Mouse (Mus musculus) embryonic facial prominence, embryonic 12.5 days (tissue): ENCODE data around the gene Atp1b3. TPM values are rescaled to one million over a fixed set of nuclear protein-coding genes. Genes with fewer than 3 reads are reported as not detected.
"Not testable (repeated sequence)": the region's sequence is repeated elsewhere in the genome, so short reads cannot be mapped to it uniquely, and the experiment has no call there.

Source experiments
- ATAC-seq: fragments of 200-750 bp; cut with Nextera tagmentation; 2 replicates; pipeline ENCODE4 v1.8.0; 2017; ENCODE audit not compliant: insufficient number of reproducible peaks, insufficient read depth, low FRiP score, low TSS enrichment
- H3K27ac ChIP-seq: fragments of 300-500 bp; sonication (generic); 2 replicates; pipeline ENCODE4 v1.5.1; 2016; ENCODE audit warnings: mild to moderate bottlenecking
- H3K27me3 ChIP-seq: fragments of 300-500 bp; sonication (generic); 2 replicates; pipeline ENCODE4 v1.6.1; 2016; ENCODE audit warnings: mild to moderate bottlenecking, moderate library complexity
- H3K36me3 ChIP-seq: fragments of 300-500 bp; sonication (generic); 2 replicates; pipeline ENCODE4 v1.6.1; 2016; ENCODE audit warnings: mild to moderate bottlenecking
- H3K4me1 ChIP-seq: fragments of 300-500 bp; sonication (generic); 2 replicates; pipeline ENCODE4 v1.6.1; 2016
- H3K4me2 ChIP-seq: fragments of 300-500 bp; sonication (generic); replicated peaks from 2 replicates; pipeline ENCODE4 v1.6.1; 2016; ENCODE audit warnings: mild to moderate bottlenecking, moderate library complexity
- H3K4me3 ChIP-seq: fragments of 300-500 bp; sonication (generic); 2 replicates; pipeline ENCODE4 v1.5.1; 2016; ENCODE audit warnings: mild to moderate bottlenecking
- H3K9ac ChIP-seq: fragments of 300-500 bp; sonication (generic); 2 replicates; pipeline ENCODE4 v1.6.1; 2016; ENCODE audit warnings: mild to moderate bottlenecking, moderate library complexity
- H3K9me3 ChIP-seq: fragments of 300-500 bp; sonication (generic); 2 replicates; pipeline ENCODE4 v1.6.1; 2016; ENCODE audit warnings: mild to moderate bottlenecking, moderate library complexity
- WGBS: fragments of 180-500 bp; shearing (Covaris S2); methylation state at CpG from one replicate; pipeline ENCODE4 v1.1.7; 2016; 5-methylcytosine and 5-hydroxymethylcytosine counted together
- polyA plus RNA-seq: library from polyadenylated mRNA; unstranded; fragments of >200 nt; fragmentation: Nextera tagmentation; extraction: Ambion mirVana; gene quantifications from 2 replicates; pipeline ENCODE4 v1.2.1, GENCODE M21; 2016

Atp1b3 gene
- polyA plus RNA-seq, 1 experiment from 2014 or later: 136 TPM

DNA sequence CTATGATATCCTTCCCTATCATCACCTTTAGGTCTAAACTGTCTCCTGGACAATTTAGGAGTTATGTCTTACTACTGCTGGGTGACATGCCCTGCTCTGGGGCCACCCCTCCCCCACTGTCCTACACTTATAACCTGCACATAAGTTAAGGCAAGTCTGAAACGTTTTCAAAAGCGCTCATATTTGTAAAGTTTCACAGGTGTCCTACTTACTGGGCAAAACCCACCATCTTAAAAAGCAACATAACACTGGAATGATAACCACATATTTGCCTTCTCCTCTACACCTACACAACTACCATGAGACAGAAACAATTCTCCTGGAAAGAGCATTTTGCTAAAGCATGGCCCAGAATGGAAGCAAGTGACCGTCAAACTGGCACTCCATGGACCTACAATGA lies 4.2 kb downstream of the Atp1b3 start:
- H3K4me3 ChIP-seq: no peak overlapping the region
- peaks cover 19% of the 10 kb centered on the region for H3K4me1 ChIP-seq
- H3K9me3 ChIP-seq: no peaks in the 10 kb centered on the region
- H3K27ac ChIP-seq: no peak overlapping the region
- no peaks in the 10 kb centered on the region for H3K27me3 ChIP-seq
- WGBS: 89% methylated on average over 3 of the region's 3 CpGs
- H3K36me3 ChIP-seq: no peaks in the 10 kb centered on the region
- H3K4me2 ChIP-seq: no peak overlapping the region
- ATAC-seq: no peak
- no peak overlapping the region for H3K9ac ChIP-seq

DNA sequence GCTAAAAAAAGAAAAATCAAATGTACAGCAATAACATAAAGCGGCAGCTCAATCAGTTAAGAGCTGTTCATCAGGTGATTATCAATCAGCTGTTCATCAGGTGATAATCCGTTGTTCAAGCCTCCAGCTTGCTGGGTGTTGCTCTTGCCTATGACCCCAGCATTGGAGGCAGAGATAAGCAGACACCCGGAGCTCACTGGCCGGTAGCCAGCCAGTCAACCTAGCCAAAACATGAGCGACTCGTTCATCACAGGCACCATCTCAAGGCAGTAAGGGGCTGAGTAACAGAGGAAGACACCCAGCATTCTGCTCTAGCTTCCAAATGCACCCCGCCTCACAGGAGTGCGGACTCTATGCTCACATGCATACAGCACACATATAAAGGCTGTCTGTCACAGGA lies 10.4 kb downstream of the Atp1b3 start:
- 78% methylated on average over 8 of the region's 8 CpGs for WGBS
- no peak overlapping the region for H3K4me2 ChIP-seq
- no peaks in the 10 kb centered on the region for H3K4me1 ChIP-seq
- H3K27me3 ChIP-seq: no peaks in the 10 kb centered on the region
- no peak overlapping the region for H3K4me3 ChIP-seq
- ATAC-seq: no peak
- no peak overlapping the region for H3K9ac ChIP-seq
- no peak overlapping the region for H3K27ac ChIP-seq
- H3K36me3 ChIP-seq: peaks cover 6% of the 10 kb centered on the region; the same call in 1 of the 2 replicates
- H3K9me3 ChIP-seq: no peaks in the 10 kb centered on the region

DNA sequence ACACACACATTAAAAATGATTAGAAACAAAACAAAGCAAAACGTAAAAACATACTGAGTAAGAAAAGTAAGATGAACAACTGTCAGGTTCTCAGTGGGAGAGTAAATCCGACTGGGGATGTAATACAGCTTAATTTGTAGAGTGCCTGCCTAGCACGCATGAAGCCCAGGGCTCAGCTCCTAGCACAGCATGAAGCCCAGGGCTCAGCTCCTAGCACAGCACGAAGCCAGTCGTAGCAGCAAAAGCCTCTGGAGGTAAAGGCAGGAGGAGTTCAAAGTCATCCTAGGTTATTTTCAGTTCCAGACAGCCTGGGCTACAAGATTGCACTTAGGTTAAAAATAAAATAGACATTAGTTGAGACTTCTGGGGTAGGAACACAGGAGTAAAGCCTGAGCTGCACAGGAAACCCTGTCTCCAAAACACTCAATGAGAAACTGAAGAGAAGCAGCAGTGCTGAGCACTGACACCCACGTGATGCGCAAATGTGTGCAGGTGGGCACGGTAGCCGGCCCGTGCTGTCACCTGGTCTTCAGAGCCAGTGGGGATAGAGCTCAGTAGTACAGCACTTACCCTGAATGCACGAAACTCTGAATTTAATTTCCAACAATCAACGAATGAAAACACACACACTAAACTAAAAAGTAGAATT lies 11.0 kb downstream of the Atp1b3 start:
- peaks cover 6% of the 10 kb centered on the region; the same call in 1 of the 2 replicates for H3K36me3 ChIP-seq
- no peak overlapping the region for H3K4me2 ChIP-seq
- 83% methylated on average over 12 of the region's 12 CpGs for WGBS
- H3K4me1 ChIP-seq: no peaks in the 10 kb centered on the region
- H3K27me3 ChIP-seq: no peaks in the 10 kb centered on the region
- no peak for ATAC-seq
- no peaks in the 10 kb centered on the region for H3K9me3 ChIP-seq
- no peak overlapping the region for H3K9ac ChIP-seq
- H3K27ac ChIP-seq: no peak overlapping the region
- H3K4me3 ChIP-seq: no peak overlapping the region

DNA sequence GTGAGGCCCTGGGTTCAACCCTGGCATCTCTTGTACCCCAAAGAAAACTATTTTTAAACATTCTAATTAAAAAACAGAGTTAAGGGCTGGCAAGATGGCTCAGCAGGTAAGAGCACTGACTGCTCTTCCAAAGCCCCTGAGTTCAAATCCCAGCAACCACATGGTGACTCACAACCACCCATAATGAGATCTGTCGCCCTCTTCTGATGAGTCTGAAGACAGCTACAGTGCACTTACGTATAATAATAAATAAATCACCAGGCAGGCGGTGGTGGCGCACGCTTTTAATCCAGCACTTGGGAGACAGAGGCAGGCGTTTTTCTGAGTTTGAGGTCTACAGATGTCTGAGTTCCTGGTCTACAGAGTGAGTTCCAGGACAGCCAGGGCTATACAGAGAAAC lies 12.5 kb downstream of the Atp1b3 start:
- H3K9me3 ChIP-seq, H3K27me3 ChIP-seq, ATAC-seq, H3K9ac ChIP-seq, H3K27ac ChIP-seq, H3K4me2 ChIP-seq, H3K4me3 ChIP-seq, H3K36me3 ChIP-seq, H3K4me1 ChIP-seq: not testable (repeated sequence)
- 84% methylated on average over 6 of the region's 6 CpGs for WGBS

DNA sequence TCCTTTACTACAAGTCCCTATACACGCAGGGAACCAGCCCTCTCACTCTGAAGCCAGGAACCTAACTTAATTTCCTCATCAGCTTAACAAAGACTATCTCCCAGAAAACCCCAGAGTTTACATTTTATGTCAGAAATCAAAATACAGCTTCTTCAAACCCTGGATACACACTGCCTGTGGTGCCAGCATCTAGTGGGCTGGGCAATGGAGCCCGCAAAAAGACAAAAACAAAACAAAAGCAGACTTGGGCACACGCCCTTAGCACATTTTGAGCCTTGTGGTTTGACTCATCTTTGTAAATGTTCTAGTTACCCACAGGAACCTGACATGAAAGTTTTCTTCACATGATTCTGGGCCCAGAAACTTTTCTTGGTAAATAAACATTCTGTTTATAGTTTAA lies 13.8 kb downstream of the Atp1b3 start:
- Histone ChIP-seq H3K9ac (no peak overlapping the region), H3K36me3 (peaks cover 6% of the 10 kb centered on the region; the same call in 1 of the 2 replicates), H3K27me3 (no peaks in the 10 kb centered on the region), H3K4me2 (no peak overlapping the region), H3K4me1 (no peaks in the 10 kb centered on the region), H3K9me3 (no peaks in the 10 kb centered on the region), H3K4me3 (no peak overlapping the region), H3K27ac (no peak overlapping the region)
- ATAC-seq: no peak
- WGBS: 64% methylated on average over 3 of the region's 3 CpGs

DNA sequence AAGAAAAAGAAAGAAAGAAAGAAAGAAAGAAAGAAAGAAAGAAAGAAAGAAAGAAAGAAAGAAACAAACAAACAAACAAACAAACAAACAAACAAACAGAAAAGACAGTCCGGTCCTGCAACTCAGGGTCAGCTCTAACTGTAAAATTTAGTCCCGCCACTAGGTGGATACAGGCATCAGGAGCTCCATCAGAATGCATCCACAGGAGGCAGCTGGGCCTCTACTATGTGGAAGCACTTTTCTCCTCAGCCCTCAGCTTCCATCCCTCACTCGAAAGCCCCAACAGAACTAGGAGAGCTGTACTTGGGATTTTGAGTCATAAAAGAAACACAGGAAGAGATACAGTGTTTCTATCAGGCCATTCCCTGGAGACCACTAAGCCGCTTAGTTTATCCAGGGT lies 14.2 kb downstream of the Atp1b3 start:
- Histone ChIP-seq H3K9ac (no peak overlapping the region), H3K27me3 (no peaks in the 10 kb centered on the region)
- no peak for ATAC-seq

DNA sequence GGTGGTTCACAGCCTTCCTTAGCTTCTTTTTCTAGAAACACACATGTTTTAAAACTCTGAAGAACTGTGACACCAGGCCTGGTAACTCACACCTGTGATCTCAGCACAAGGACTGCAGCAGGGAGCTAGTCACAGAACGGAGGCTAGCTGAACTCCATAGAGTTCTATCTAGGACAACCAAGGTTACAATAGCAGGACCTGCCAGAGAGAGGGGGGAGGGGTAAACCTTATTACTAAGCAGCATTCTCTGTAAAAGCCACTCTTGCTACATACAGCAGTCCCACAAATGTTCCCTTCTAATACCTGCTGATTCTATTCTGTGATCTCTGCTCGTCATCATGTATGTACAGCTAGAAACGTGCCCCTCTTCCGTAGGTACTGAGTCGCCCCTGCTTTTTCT lies 15.4 kb downstream of the Atp1b3 start:
- 91% methylated on average over 5 of the region's 5 CpGs for WGBS

More for the DNA sequence above, 14.2 kb downstream of the Atp1b3 start:
- 33% methylated on average over 4 of the region's 4 CpGs for WGBS
- no peak overlapping the region for H3K4me3 ChIP-seq
- no peak overlapping the region for H3K4me2 ChIP-seq
- no peaks in the 10 kb centered on the region for H3K4me1 ChIP-seq
- H3K36me3 ChIP-seq: peaks cover 6% of the 10 kb centered on the region; the same call in 1 of the 2 replicates
- no peak overlapping the region for H3K27ac ChIP-seq
- no peaks in the 10 kb centered on the region for H3K9me3 ChIP-seq

DNA sequence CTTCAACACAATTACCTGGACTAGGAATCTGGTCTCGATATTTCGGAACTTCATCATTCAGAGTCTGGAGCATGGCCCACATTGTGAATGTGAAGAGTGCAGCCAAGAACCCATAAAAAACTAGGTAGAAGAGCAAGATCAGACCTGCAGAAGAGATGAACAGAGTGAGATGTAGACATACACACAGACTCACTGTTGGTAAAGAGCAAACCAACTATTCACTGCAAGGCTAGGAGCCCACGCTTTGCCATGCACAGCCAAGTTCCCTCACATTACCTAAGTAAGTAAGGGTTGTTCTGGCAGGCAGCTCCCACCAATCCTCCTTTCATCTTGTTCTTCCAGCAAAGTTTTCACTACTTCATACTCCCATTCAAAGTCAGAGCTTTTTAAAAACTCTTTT lies 18.5 kb downstream of the Atp1b3 start:
- ATAC-seq: no peak
- Histone ChIP-seq H3K4me3 (no peak overlapping the region), H3K36me3 (peaks cover 22% of the 10 kb centered on the region), H3K27me3 (no peaks in the 10 kb centered on the region), H3K9ac (no peak overlapping the region), H3K27ac (no peak overlapping the region), H3K4me1 (no peaks in the 10 kb centered on the region), H3K4me2 (no peak overlapping the region), H3K9me3 (no peaks in the 10 kb centered on the region)
- 96% methylated on average over 3 of the region's 3 CpGs for WGBS

More for the DNA sequence above, 15.4 kb downstream of the Atp1b3 start:
- Histone ChIP-seq H3K27ac (no peak overlapping the region), H3K9ac (no peak overlapping the region), H3K36me3 (peaks cover 6% of the 10 kb centered on the region; the same call in 1 of the 2 replicates), H3K27me3 (no peaks in the 10 kb centered on the region), H3K4me2 (no peak overlapping the region), H3K9me3 (no peaks in the 10 kb centered on the region), H3K4me3 (no peak overlapping the region), H3K4me1 (no peaks in the 10 kb centered on the region)
- no peak for ATAC-seq

DNA sequence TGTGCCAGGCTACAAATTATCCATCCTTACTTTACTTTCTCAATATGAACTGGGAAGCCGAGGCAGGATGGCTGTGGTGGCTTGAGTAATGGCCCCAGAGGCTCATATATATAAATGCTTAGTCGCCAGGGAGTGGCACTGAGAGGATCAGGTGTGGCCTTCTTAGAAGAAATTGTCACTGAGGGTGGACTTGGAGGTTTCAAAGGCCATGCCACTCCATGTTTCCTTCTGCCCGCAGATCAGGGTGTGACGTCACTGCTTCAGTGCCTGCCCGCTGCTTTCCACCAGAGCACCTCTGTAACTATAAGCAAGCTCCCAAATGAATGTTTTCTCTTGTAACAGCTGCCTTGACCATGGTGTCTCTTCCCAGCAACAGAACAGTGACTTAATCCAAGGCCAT lies 33.1 kb downstream of the Atp1b3 start:
- no peaks in the 10 kb centered on the region for H3K9me3 ChIP-seq
- H3K4me1 ChIP-seq: no peaks in the 10 kb centered on the region
- ATAC-seq: no peak
- no peak overlapping the region for H3K4me3 ChIP-seq
- H3K36me3 ChIP-seq: peaks cover 26% of the 10 kb centered on the region
- no peak overlapping the region for H3K27ac ChIP-seq
- no peak overlapping the region for H3K9ac ChIP-seq
- H3K27me3 ChIP-seq: no peaks in the 10 kb centered on the region
- no peak overlapping the region for H3K4me2 ChIP-seq
- 90% methylated on average over 5 of the region's 5 CpGs for WGBS

DNA sequence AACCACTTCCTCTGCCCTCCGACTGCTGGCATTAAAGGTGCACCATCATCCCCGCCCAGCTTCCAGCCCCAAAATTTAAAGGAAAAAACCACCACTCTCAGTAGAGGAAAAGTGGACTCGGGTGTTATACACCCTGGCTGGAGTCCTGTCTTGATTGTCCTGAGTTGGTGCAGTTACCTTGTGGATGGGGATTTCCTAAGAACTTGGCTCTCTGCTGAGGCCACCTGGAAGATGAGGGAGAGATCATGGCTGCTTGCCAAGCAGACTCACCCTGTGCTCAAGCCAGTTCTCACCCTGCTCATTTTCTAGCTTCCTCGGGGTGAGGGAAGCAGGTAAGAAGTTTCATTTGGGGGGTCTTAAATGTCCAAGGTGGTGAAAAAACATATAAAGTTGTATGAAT lies 36.0 kb downstream of the Atp1b3 start:
- H3K4me3 ChIP-seq: no peak overlapping the region
- H3K9me3 ChIP-seq: no peaks in the 10 kb centered on the region
- peaks cover 6% of the 10 kb centered on the region; the same call in 1 of the 2 replicates for H3K36me3 ChIP-seq
- H3K4me1 ChIP-seq: no peaks in the 10 kb centered on the region
- no peak overlapping the region for H3K9ac ChIP-seq
- H3K4me2 ChIP-seq: no peak overlapping the region
- WGBS: 90% methylated on average over 4 of the region's 4 CpGs
- ATAC-seq: no peak
- H3K27ac ChIP-seq: no peak overlapping the region
- H3K27me3 ChIP-seq: no peaks in the 10 kb centered on the region

DNA sequence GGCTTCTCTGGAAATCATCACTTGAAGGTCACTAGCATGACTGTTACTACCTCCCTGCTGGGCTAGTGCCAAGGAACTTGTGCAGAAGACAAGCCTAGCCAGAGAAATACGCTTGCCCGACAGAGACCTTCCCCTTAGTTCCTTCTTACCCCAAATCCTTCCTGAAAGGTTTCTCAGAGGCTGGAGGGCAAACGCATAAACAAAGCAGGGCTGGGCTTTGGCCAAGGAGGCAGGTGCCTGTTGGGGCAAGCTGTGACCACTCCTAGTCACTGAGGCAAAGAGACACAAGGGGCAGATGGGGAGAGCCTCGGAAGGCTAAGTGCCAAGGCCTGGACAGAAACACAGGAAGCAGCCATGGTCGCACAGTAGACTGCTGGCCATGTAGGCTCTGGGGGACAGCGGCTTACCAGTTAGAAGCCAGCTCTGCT lies 37.7 kb downstream of the Atp1b3 start:
- Histone ChIP-seq H3K9ac (no peak overlapping the region), H3K4me3 (no peak overlapping the region), H3K27ac (no peak overlapping the region), H3K4me1 (no peaks in the 10 kb centered on the region), H3K36me3 (no peaks in the 10 kb centered on the region), H3K9me3 (no peaks in the 10 kb centered on the region), H3K27me3 (no peaks in the 10 kb centered on the region), H3K4me2 (no peak overlapping the region)
- no peak for ATAC-seq
- 75% methylated on average over 6 of the region's 6 CpGs for WGBS

DNA sequence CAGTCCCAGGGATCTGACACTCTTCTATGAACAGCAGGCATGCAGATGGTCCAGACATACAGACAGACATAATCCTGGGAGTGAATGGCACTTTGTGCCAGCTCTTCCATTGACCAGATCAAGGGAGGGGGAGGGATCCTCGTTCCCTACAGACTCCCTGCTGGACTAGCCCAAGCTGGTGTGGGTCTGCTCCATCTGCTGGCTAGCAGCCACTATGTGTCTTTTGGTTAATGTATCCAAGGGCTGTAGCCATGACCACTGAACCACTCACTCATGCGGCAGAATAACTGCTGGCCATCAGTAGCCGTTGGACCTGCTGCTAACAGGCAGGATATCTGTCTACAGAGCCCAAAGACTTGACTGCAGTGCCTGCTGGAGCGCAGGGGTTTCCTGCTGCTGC lies 39.7 kb downstream of the Atp1b3 start:
- Histone ChIP-seq H3K9ac (no peak overlapping the region), H3K4me3 (no peak overlapping the region), H3K36me3 (0 out of 2 replicates have a peak, but pooled peaks cover 7% of the 10 kb centered on the region), H3K27me3 (no peaks in the 10 kb centered on the region), H3K4me2 (no peak overlapping the region), H3K4me1 (no peaks in the 10 kb centered on the region), H3K9me3 (no peaks in the 10 kb centered on the region), H3K27ac (no peak overlapping the region)
- no peak for ATAC-seq
- WGBS: 75% methylated on average over 4 of the region's 4 CpGs
